Mouse (Mus musculus) limb, embryonic 13.5 days (tissue): ENCODE data around the gene Cd19. TPM values are rescaled to one million over a fixed set of nuclear protein-coding genes. Genes with fewer than 3 reads are reported as not detected.

Experiments used
- ATAC-seq: fragments of 200-750 bp; cut with Nextera tagmentation; 2 replicates; pipeline ENCODE4 v1.8.0; 2017; ENCODE audit warnings: low read depth, moderate number of reproducible peaks, moderate TSS enrichment; ENCODE audit not compliant: low FRiP score
- H3K27ac ChIP-seq: fragments of 300-500 bp; sonication (generic); 2 replicates; pipeline ENCODE4 v1.5.1; 2015; ENCODE audit warnings: inconsistent platforms, mild to moderate bottlenecking, moderate library complexity
- H3K27me3 ChIP-seq: fragments of 300-500 bp; sonication (generic); 2 replicates; pipeline ENCODE4 v1.6.1; 2015; ENCODE audit warnings: mild to moderate bottlenecking, inconsistent platforms
- H3K36me3 ChIP-seq: fragments of 300-500 bp; sonication (generic); 2 replicates; pipeline ENCODE4 v1.6.1; 2015; ENCODE audit warnings: inconsistent platforms, mild to moderate bottlenecking, moderate library complexity
- H3K4me1 ChIP-seq: fragments of 300-500 bp; sonication (generic); 2 replicates; pipeline ENCODE4 v1.6.1; 2015; ENCODE audit warnings: inconsistent platforms
- H3K4me2 ChIP-seq: fragments of 300-500 bp; sonication (generic); replicated peaks from 2 replicates; pipeline ENCODE4 v1.6.1; 2015; ENCODE audit warnings: inconsistent platforms, mild to moderate bottlenecking, moderate library complexity
- H3K4me3 ChIP-seq: fragments of 300-500 bp; sonication (generic); 2 replicates; pipeline ENCODE4 v1.5.1; 2015; ENCODE audit warnings: moderate library complexity, mild to moderate bottlenecking, inconsistent platforms
- H3K9ac ChIP-seq: fragments of 300-500 bp; sonication (generic); 2 replicates; pipeline ENCODE4 v1.6.1; 2015; ENCODE audit warnings: mild to moderate bottlenecking, inconsistent platforms
- H3K9me3 ChIP-seq: fragments of 300-500 bp; sonication (generic); 2 replicates; pipeline ENCODE4 v1.6.1; 2016; ENCODE audit warnings: inconsistent platforms
- WGBS: fragments of 180-500 bp; shearing (Covaris S2); methylation state at CpG from one replicate; pipeline ENCODE4 v1.1.7; 2015; 5-methylcytosine and 5-hydroxymethylcytosine counted together
- polyA plus RNA-seq: library from polyadenylated mRNA; unstranded; fragments of >200 nt; fragmentation: Nextera tagmentation; extraction: Ambion mirVana; gene quantifications from 2 replicates; pipeline ENCODE4 v1.2.1, GENCODE M21; 2015

Cd19 gene
- polyA plus RNA-seq, 1 experiment from 2014 or later, result not detected

GRCm38 (mm10) chr7:126429503-126429898 is 14.8 kb upstream of the Cd19 start:
- peaks cover 15% of the 10 kb centered on the region for H3K4me1 ChIP-seq
- 0 out of 2 replicates have a peak, but pooled peaks have one; percentile 2 for ATAC-seq
- peaks cover 22% of the 10 kb centered on the region for H3K36me3 ChIP-seq
- H3K9me3 ChIP-seq, result no peaks in the 10 kb centered on the region
- peak overlapping the region; percentile 67 for H3K4me3 ChIP-seq
- H3K27ac ChIP-seq, result no peak overlapping the region
- H3K27me3 ChIP-seq, result no peaks in the 10 kb centered on the region
- H3K9ac ChIP-seq, result peak overlapping the region; percentile 90
- peak overlapping the region; percentile 71 for H3K4me2 ChIP-seq
- WGBS, result 36% methylated on average over 15 of the region's 15 CpGs

- H3K4me2 ChIP-seq, result peak within 1 kb of the TSS; percentile 71
- H3K36me3 ChIP-seq, result peaks cover 15% of the 10 kb centered on the region
- peak within 1 kb of the TSS; percentile 67 for H3K4me3 ChIP-seq
- H3K27ac ChIP-seq, result peak within 1 kb of the TSS; percentile 95
- no peaks in the 10 kb centered on the region for H3K9me3 ChIP-seq
- H3K27me3 ChIP-seq, result no peaks in the 10 kb centered on the region
- ATAC-seq, result peak; percentile 94
- WGBS, result under 1% methylated on average over 82 of the region's 82 CpGs
- peaks cover 15% of the 10 kb centered on the region for H3K4me1 ChIP-seq
- H3K9ac ChIP-seq, result peak within 1 kb of the TSS; percentile 90
These were observed 14.2 kb upstream of the Cd19 start, which contains the start of gene Rabep2 for GRCm38 (mm10) chr7:126428631-126429502. TSS of gene Rabep2 (plus strand) at chr7:126428759.

- peaks cover 11% of the 10 kb centered on the region for H3K36me3 ChIP-seq
- peak overlapping the region; percentile 95 for H3K27ac ChIP-seq
- peaks cover 15% of the 10 kb centered on the region for H3K4me1 ChIP-seq
- no peak for ATAC-seq
- 22% methylated on average over 4 of the region's 4 CpGs for WGBS
- H3K4me3 ChIP-seq, result peak overlapping the region; percentile 67
- H3K27me3 ChIP-seq, result no peaks in the 10 kb centered on the region
- no peaks in the 10 kb centered on the region for H3K9me3 ChIP-seq
- H3K4me2 ChIP-seq, result peak overlapping the region; percentile 71
- peak overlapping the region; percentile 90 for H3K9ac ChIP-seq
These were observed 13.5 kb upstream of the Cd19 start for GRCm38 (mm10) chr7:126428154-126428553.

- H3K4me3 ChIP-seq, result no peak overlapping the region; the same call in 1 of the 2 replicates
- peak overlapping the region; percentile 71 for H3K4me2 ChIP-seq
- H3K9me3 ChIP-seq, result no peaks in the 10 kb centered on the region
- 48% methylated on average over 12 of the region's 13 CpGs for WGBS
- peaks cover 7% of the 10 kb centered on the region; the same call in 1 of the 2 replicates for H3K36me3 ChIP-seq
- H3K27me3 ChIP-seq, result no peaks in the 10 kb centered on the region
- ATAC-seq, result no peak
- no peak overlapping the region for H3K27ac ChIP-seq
- H3K4me1 ChIP-seq, result peaks cover 15% of the 10 kb centered on the region
- no peak overlapping the region for H3K9ac ChIP-seq
These were observed 12.7 kb upstream of the Cd19 start for GRCm38 (mm10) chr7:126427323-126427860.

GRCm38 (mm10) chr7:126424161-126424560 is 9.5 kb upstream of the Cd19 start:
- Histone ChIP-seq H3K4me3 (no peak overlapping the region), H3K27ac (no peak overlapping the region), H3K4me2 (no peak overlapping the region), H3K27me3 (no peaks in the 10 kb centered on the region), H3K9me3 (no peaks in the 10 kb centered on the region), H3K9ac (no peak overlapping the region), H3K4me1 (peaks cover 7% of the 10 kb centered on the region), H3K36me3 (no peaks in the 10 kb centered on the region)
- no peak for ATAC-seq
- 74% methylated on average over 6 of the region's 6 CpGs for WGBS

DNA sequence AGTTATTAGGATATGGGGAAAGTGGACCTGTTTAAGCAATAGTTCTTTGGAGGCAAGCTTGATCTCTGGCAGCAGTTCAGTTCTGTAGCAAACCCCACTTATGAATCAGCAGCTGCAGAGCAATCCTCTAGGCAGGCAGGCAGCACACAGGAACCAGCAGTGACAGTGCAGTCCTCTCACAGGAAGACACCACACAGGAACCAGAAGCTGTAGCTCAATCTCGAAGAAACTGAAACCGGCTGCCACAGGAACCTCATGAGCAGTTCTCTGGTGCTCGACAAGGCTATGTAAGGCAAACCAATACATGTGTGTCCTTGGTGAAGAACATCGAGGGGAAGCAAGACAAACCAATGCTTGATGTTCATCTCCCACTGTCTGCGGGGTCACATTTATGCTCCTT is 7.1 kb upstream of the Cd19 start:
- Histone ChIP-seq H3K4me2 (no peak overlapping the region), H3K27me3 (no peaks in the 10 kb centered on the region), H3K27ac (no peak overlapping the region), H3K9ac (no peak overlapping the region), H3K4me3 (no peak overlapping the region), H3K4me1 (no peaks in the 10 kb centered on the region), H3K36me3 (no peaks in the 10 kb centered on the region), H3K9me3 (no peaks in the 10 kb centered on the region)
- WGBS, result 82% methylated on average over 5 of the region's 5 CpGs
- no peak for ATAC-seq

- Histone ChIP-seq H3K27me3 (no peaks in the 10 kb centered on the region; the same call in 1 of the 2 replicates), H3K4me2 (no peak overlapping the region), H3K36me3 (no peaks in the 10 kb centered on the region), H3K4me3 (no peak overlapping the region), H3K9me3 (no peaks in the 10 kb centered on the region), H3K9ac (no peak overlapping the region), H3K4me1 (no peaks in the 10 kb centered on the region), H3K27ac (no peak overlapping the region)
- no peak for ATAC-seq
- 72% methylated on average over 3 of the region's 3 CpGs for WGBS
These were observed 3.8 kb upstream of the Cd19 start for GRCm38 (mm10) chr7:126418496-126418895.

DNA sequence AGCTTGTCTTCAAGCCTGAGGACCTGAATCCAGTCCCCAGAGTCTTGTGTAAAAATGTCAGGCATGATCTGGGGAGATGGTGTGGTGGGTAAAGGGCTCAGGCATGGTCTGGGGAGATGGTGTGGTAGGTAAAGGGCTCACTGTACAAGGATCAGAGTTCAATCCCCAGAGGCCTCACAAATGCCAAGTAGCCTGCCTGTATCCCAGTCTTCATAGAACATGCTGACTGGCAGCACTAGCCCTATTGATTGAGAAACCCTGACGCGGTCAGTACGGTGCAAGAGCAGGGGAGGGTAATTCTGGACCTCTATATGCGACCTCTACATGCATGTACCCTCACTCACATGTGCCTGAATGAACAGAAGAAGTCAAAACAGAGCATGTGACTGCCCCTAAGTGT is 2.9 kb upstream of the Cd19 start:
- ATAC-seq, result no peak
- H3K4me1 ChIP-seq, result no peaks in the 10 kb centered on the region
- H3K9ac ChIP-seq, result no peak overlapping the region; the same call in 1 of the 2 replicates
- no peak overlapping the region for H3K4me2 ChIP-seq
- no peak overlapping the region for H3K4me3 ChIP-seq
- WGBS, result 88% methylated on average over 4 of the region's 4 CpGs
- no peaks in the 10 kb centered on the region; the same call in 1 of the 2 replicates for H3K27me3 ChIP-seq
- no peaks in the 10 kb centered on the region for H3K36me3 ChIP-seq
- no peaks in the 10 kb centered on the region for H3K9me3 ChIP-seq
- no peak overlapping the region for H3K27ac ChIP-seq

DNA sequence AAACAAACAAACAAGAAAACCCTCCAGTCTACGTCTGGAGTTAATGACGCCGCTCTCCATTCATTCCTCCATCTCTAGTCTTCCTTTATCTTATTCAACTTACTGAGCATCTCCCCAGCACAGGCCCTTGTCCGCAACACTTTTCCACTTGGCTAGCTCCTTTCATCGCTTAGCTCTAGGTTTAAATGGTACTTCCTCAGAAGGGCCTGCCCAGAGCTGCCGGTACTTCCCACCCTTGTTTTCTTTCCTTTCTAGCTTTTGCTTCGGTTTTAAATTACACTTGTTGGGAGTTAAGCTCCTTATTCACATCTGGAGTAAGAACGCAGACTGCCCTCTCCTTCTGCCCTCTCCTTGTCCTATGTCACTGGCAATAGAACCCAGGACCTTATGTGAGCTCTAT is 2.4 kb upstream of the Cd19 start:
- no peak for ATAC-seq
- H3K4me2 ChIP-seq, result no peak overlapping the region
- H3K27me3 ChIP-seq, result no peaks in the 10 kb centered on the region; the same call in 1 of the 2 replicates
- no peak overlapping the region for H3K4me3 ChIP-seq
- peak overlapping the region; percentile 26; the same call in 1 of the 2 replicates for H3K9ac ChIP-seq
- WGBS, result 57% methylated on average over 8 of the region's 8 CpGs
- H3K9me3 ChIP-seq, result no peaks in the 10 kb centered on the region
- no peak overlapping the region for H3K27ac ChIP-seq
- H3K36me3 ChIP-seq, result no peaks in the 10 kb centered on the region
- H3K4me1 ChIP-seq, result no peaks in the 10 kb centered on the region

DNA sequence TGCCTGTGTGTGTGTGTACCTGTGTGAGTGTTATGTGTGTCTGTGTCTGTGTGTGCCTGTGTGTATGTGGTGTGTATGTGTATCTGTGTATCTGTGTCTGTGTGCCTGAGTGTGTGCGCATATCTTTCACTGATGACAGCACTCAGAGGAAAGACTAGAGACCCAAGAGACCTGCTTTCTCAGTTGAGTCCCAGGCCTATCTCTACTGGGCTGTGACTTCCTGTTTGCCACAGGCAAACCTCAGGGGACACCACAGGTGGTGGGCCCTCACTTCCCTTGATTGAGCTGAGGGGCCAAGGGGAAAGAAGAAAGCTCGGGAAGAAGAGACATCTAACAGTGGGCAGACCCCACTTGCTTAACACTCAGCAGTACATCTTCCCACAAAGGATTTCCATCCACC is 1.9 kb upstream of the Cd19 start:
- Histone ChIP-seq H3K27ac (no peak overlapping the region), H3K9me3 (no peaks in the 10 kb centered on the region), H3K4me1 (no peaks in the 10 kb centered on the region), H3K4me3 (no peak overlapping the region), H3K27me3 (no peaks in the 10 kb centered on the region; the same call in 1 of the 2 replicates), H3K4me2 (no peak overlapping the region), H3K36me3 (no peaks in the 10 kb centered on the region), H3K9ac (no peak overlapping the region)
- no peak for ATAC-seq
- 65% methylated on average over 2 of the region's 2 CpGs for WGBS

DNA sequence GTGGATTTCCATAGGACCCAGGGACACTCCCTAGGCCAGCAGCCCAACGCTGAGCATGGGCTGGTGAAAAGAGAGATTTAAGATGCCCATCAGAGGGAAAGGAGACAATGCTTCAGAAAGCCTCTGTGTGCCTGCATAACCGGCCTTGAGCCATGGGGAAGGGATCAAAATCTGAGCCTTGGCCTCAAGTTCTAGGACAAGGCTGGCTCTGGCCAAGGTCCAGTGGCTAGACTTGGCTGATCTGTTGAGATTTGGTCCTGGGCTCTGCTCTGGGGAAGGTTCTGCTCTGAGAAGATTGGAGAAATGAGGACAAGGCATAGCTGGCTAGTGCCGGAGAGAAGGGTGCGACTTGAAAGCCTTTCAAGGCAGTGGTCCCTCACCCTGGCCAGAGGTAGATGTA is 3.6 kb downstream of the Cd19 start:
- WGBS, result 92% methylated on average over 4 of the region's 4 CpGs
- no peaks in the 10 kb centered on the region for H3K4me1 ChIP-seq
- ATAC-seq, result no peak
- no peak overlapping the region for H3K27ac ChIP-seq
- H3K4me3 ChIP-seq, result no peak overlapping the region
- no peaks in the 10 kb centered on the region; the same call in 1 of the 2 replicates for H3K27me3 ChIP-seq
- H3K9me3 ChIP-seq, result no peaks in the 10 kb centered on the region
- no peak overlapping the region for H3K4me2 ChIP-seq
- H3K36me3 ChIP-seq, result no peaks in the 10 kb centered on the region
- no peak overlapping the region for H3K9ac ChIP-seq

DNA sequence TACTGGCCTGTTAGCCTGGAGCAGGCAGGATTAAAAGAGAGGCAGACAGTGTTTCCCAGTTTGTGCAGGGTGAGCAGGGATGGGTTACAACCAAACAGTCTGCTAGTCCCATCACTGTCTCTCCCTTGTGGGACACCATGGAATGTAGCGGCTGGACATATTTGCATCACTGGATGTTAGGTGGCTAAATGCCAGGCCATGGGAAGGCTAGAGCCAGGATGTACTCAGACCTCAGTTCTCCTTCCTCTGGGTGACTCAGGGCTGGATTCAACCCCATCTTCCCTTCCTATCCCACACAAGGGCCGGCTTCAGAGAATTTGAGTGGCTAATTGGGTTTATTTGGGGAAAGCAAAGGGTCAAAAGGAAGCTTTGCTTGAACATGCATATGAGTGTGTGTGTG is 6.0 kb downstream of the Cd19 start:
- no peaks in the 10 kb centered on the region for H3K36me3 ChIP-seq
- no peak overlapping the region for H3K27ac ChIP-seq
- WGBS, result 76% methylated on average over 2 of the region's 2 CpGs
- no peak overlapping the region for H3K4me3 ChIP-seq
- no peaks in the 10 kb centered on the region for H3K4me1 ChIP-seq
- no peak overlapping the region for H3K4me2 ChIP-seq
- no peak overlapping the region for H3K9ac ChIP-seq
- H3K27me3 ChIP-seq, result no peaks in the 10 kb centered on the region
- no peak for ATAC-seq
- no peaks in the 10 kb centered on the region for H3K9me3 ChIP-seq
